Mouse (Mus musculus): ENCODE measurements around the gene Heg1.

Heg1 gene

GRCm38 (mm10) chr16:33708031-33708430 is 23.9 kb downstream of the Heg1 start:
- no peak for DNase-seq

- DNase-seq: no peak
These were observed 24.6 kb downstream of the Heg1 start for GRCm38 (mm10) chr16:33708585-33709397.

- DNase-seq: no peak
These were observed 30.1 kb downstream of the Heg1 start for GRCm38 (mm10) chr16:33714271-33714670.

- DNase-seq: no peak
These were observed 39.1 kb downstream of the Heg1 start for GRCm38 (mm10) chr16:33723241-33723640.

- no peak for DNase-seq
These were observed 39.8 kb downstream of the Heg1 start for GRCm38 (mm10) chr16:33723983-33724382.

GRCm38 (mm10) chr16:33726261-33726660 is 42.1 kb downstream of the Heg1 start:
- DNase-seq: no peak

- DNase-seq: no peak
These were observed 42.7 kb downstream of the Heg1 start for GRCm38 (mm10) chr16:33726892-33727291.

- DNase-seq: no peak
These were observed 44.3 kb downstream of the Heg1 start for GRCm38 (mm10) chr16:33728427-33728826.

GRCm38 (mm10) chr16:33731291-33731690 is 47.1 kb downstream of the Heg1 start:
- DNase-seq: no peak

GRCm38 (mm10) chr16:33732237-33732749 is 48.1 kb downstream of the Heg1 start:
- no peak for DNase-seq

GRCm38 (mm10) chr16:33732846-33733580 is 48.8 kb downstream of the Heg1 start:
- peak; percentile 61 for DNase-seq

- DNase-seq: no peak
These were observed 49.7 kb downstream of the Heg1 start for GRCm38 (mm10) chr16:33733864-33734263.

GRCm38 (mm10) chr16:33734545-33734944 is 50.4 kb downstream of the Heg1 start:
- DNase-seq: peak; percentile 72

- no peak for DNase-seq
These were observed 51.1 kb downstream of the Heg1 start for GRCm38 (mm10) chr16:33735238-33735637.

GRCm38 (mm10) chr16:33735791-33736190 is 51.6 kb downstream of the Heg1 start:
- no peak for DNase-seq

GRCm38 (mm10) chr16:33736746-33737145 is 52.6 kb downstream of the Heg1 start:
- no peak for DNase-seq

- no peak for DNase-seq
These were observed 55.0 kb downstream of the Heg1 start for GRCm38 (mm10) chr16:33738949-33739719.

- DNase-seq: peak; percentile 77
These were observed 55.6 kb downstream of the Heg1 start for GRCm38 (mm10) chr16:33739802-33740201.

- DNase-seq: no peak
These were observed 56.2 kb downstream of the Heg1 start for GRCm38 (mm10) chr16:33740416-33740815.

- DNase-seq: no peak
These were observed 57.6 kb downstream of the Heg1 start for GRCm38 (mm10) chr16:33741795-33742194.

- DNase-seq: no peak
These were observed 58.1 kb downstream of the Heg1 start for GRCm38 (mm10) chr16:33742233-33742632.

- DNase-seq: peak; percentile 39
These were observed 60.7 kb downstream of the Heg1 start for GRCm38 (mm10) chr16:33744622-33745419.

Measured in layer of hippocampus, adult 9-11 months (tissue).